Mouse (Mus musculus) G1E (cell line): Measurements from ENCODE around the gene Arpc1a. TPM values are rescaled to one million over a fixed set of nuclear protein-coding genes. Genes with fewer than 3 reads are reported as not detected.
A peak's percentile ranks its signal among the peaks of the same experiment; 100 is the strongest.

Source experiments
- ATAC-seq: 2 replicates; pipeline ENCODE4 v1.8.0; 2016; ENCODE audit warnings: mild to moderate bottlenecking; ENCODE audit not compliant: insufficient number of reproducible peaks, poor library complexity, low FRiP score, severe bottlenecking; ENCODE audit errors: extremely low read depth
- DNase-seq: peaks from one replicate; pipeline ENCODE4 v3.0.0; 2012; ENCODE audit warnings: low spot score
- H3K27me3 ChIP-seq: 2 replicates; pipeline ENCODE4 v1.6.1; 2012; ENCODE audit warnings: mild to moderate bottlenecking, low read length, inconsistent platforms; ENCODE audit not compliant: insufficient read depth
- H3K36me3 ChIP-seq: replicated peaks from 2 replicates; pipeline ENCODE3; 2012; ENCODE audit warnings: mild to moderate bottlenecking, inconsistent platforms
- H3K4me1 ChIP-seq: 2 replicates; pipeline ENCODE4 v1.6.1; 2012; ENCODE audit warnings: low read depth, low read length, inconsistent platforms, mixed read lengths; ENCODE audit not compliant: insufficient read depth
- H3K4me3 ChIP-seq: 2 replicates; pipeline ENCODE4 v1.5.1; 2012; ENCODE audit warnings: low read depth, mild to moderate bottlenecking, inconsistent platforms, low read length, moderate library complexity, mixed read lengths
- H3K9me3 ChIP-seq: replicated peaks from 2 replicates; pipeline ENCODE4 v1.6.1; 2012; ENCODE audit warnings: inconsistent platforms
- CTCF ChIP-seq: IDR thresholded peaks from 2 replicates; pipeline ENCODE4 v1.5.1; 2012; ENCODE audit warnings: low read depth, low read length, inconsistent platforms, mixed read lengths
- GATA1 ChIP-seq: IDR thresholded peaks from 2 replicates; pipeline ENCODE4 v1.6.1; 2012; ENCODE audit warnings: borderline replicate concordance, low read length, inconsistent platforms, mixed read lengths
- GATA2 ChIP-seq: IDR thresholded peaks from 2 replicates; pipeline ENCODE4 v1.6.1; 2012; ENCODE audit warnings: low read depth, low read length, inconsistent platforms, borderline replicate concordance
- POLR2AphosphoS5 ChIP-seq: IDR thresholded peaks from 2 replicates; pipeline ENCODE4 v1.6.1; 2012; ENCODE audit warnings: low read depth, low read length, inconsistent platforms; ENCODE audit not compliant: insufficient replicate concordance
- TAL1 ChIP-seq: conservative IDR thresholded peaks from 2 replicates; pipeline ENCODE4 v1.6.1; 2012; ENCODE audit warnings: low read depth, low read length, inconsistent platforms, mixed read lengths
- polyA plus RNA-seq: library from polyadenylated mRNA; stranded (reverse); fragments of >175 nt; gene quantifications from 2 replicates; pipeline ENCODE4 v1.2.3, GENCODE M21; 2012
- total RNA-seq, 2 experiments: library from RNA; stranded (forward) in 1 of 2; stranded (reverse) in 1 of 2; fragments of 200-1000 nt in 1 of 2; fragments of >200 nt in 1 of 2; fragmentation: Nextera tagmentation in 1 of 2; gene quantifications; 2 replicates each; pipeline ENCODE4 v1.2.3; 2014 to 2017

Gene Arpc1a
- total and polyA plus RNA-seq, 3 experiments, result 56.4 to 125 (median 77.0) TPM

DNA sequence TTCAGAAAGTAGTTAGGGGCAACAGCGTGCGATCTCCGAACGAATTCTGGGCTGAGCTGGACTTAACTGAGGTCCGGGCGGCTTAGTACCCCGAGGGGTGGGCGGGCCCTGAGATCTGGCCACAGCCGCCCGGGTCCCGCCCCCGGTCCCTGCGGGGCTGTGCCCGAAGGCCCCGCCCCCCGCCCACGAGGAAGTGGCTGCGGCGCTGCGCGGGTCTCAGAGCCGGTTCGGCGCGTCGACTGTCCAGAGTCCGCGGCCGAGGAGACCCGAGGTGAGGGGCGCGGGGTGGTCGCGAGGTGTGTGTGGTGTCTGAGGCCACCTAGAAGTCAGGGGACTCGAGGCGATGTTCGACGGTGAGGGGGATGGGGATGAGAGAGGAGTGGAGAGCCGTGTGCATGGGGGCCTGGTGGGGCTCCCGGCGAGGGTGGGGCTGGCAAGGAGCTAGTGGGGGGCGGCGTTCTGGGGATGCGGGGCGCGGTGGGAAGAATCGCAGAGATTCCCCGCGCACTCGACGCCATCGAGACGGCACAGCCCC, 30.5 kb downstream of the Arpc1a start, which contains the start of gene Arpc1b:
TSS of gene Arpc1b (plus strand) at position 145 of the 535 bp plus-strand sequence.
- Histone ChIP-seq H3K27me3 (no peaks in the 10 kb centered on the region), H3K9me3 (peaks cover 7% of the 10 kb centered on the region), H3K36me3 (peaks cover 62% of the 10 kb centered on the region), H3K4me3 (peak within 1 kb of the TSS; percentile 90), H3K4me1 (peaks cover 80% of the 10 kb centered on the region)
- TF ChIP-seq POLR2AphosphoS5 (no peak), TAL1 (no peak), GATA1 (no peak), CTCF (no peak), GATA2 (no peak)
- ATAC-seq, result peak; percentile 31
- peak; percentile 77 for DNase-seq

DNA sequence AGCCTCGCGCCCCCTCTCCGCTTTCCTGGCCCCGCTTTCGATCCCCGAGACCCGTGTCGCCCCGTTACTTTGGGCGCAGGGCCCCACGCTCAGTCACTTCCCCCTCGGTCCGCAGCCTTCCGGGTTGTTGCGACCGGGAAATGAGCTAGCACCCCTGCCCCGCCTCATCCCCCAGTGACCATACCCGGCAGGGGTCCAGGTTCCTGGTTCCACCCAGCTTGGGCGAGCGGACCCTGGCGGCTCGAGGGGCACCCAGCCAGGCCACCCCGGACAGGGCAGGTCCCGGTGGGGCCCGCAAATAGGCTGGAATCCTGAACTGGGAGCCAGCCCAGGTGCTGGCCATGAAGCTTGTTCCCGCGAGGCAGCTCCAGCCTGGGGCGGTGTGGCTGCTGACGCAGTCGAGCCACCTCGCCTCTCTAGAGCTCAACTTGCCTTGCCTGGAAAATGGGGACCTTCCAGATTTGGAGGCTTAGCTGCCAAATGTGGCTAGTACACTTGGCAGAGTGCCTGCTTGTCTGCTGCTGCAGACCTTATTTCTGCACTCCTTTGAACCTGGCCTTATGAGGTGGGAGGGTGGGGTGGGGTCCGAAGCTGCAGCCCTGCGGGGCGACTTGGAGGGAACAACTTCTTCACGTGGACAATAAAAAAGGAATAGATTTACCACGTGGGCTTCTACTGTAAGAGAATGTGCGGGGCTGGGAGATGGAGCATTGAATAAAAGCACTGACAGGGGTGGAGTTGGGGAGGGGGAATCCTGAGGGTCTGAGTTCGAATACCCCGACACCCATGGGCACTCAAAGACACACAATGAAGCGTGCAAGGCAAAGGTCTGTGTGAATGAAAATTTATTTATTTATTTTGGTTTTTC, 31.2 kb downstream of the Arpc1a start:
- H3K36me3 ChIP-seq, result peaks cover 62% of the 10 kb centered on the region
- peak; percentile 80 for DNase-seq
- H3K4me1 ChIP-seq, result peaks cover 77% of the 10 kb centered on the region
- no peak for TF ChIP-seq TAL1
- TF ChIP-seq POLR2AphosphoS5, result no peak
- TF ChIP-seq CTCF, result no peak
- TF ChIP-seq GATA2, result no peak
- no peak for TF ChIP-seq GATA1
- H3K27me3 ChIP-seq, result no peaks in the 10 kb centered on the region
- 0 out of 2 replicates have a peak, but pooled peaks have one; percentile 12 for ATAC-seq
- peak overlapping the region; percentile 90 for H3K4me3 ChIP-seq
- H3K9me3 ChIP-seq, result peaks cover 8% of the 10 kb centered on the region

DNA sequence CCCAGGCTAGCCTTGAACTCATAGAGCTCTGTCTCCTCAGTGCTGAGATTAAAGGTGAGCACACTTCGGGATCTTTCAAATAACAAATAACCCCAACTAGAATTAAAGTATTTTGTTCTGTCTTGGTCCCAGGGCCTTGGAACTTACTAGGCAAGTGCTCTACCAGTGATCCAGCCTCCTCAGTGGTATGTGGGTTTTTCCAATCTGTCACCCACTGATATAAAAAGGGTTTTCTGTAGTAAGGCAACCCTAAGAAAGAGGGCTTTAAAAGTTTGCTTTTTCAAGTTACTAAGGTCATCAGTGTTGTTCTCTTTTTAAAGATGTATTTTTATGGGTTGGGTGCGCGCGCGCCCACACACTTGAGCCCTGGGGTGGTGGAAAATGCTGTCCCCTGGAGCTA, 32.1 kb downstream of the Arpc1a start:
- no peak for ATAC-seq
- no peak for TF ChIP-seq POLR2AphosphoS5
- no peak for TF ChIP-seq GATA1
- TF ChIP-seq TAL1, result no peak
- no peak for TF ChIP-seq GATA2
- no peak for TF ChIP-seq CTCF
- Histone ChIP-seq H3K4me1 (peaks cover 76% of the 10 kb centered on the region), H3K9me3 (peaks cover 8% of the 10 kb centered on the region), H3K27me3 (no peaks in the 10 kb centered on the region), H3K4me3 (peak overlapping the region; percentile 90), H3K36me3 (peaks cover 62% of the 10 kb centered on the region)
- DNase-seq, result no peak

DNA sequence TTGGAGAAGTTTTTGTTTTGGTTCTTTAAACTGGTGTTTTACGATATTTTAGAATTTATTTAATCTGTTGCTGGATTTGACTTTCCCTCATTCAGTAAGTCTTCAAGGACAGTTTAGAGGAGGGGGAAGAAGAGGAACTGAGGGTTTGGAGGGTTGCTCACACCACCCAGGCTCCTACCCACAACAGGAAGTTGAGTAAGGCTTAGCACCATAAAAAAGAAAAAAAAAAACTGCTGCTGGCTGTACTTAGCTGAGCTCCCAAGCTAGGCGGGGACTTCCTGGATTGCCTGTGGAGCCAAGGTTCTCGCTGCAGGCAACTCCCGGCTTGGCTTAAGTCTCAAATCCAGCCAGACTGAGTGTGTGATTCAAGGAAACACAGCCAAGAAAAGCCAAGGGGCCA, 32.7 kb downstream of the Arpc1a start:
- peaks cover 8% of the 10 kb centered on the region for H3K9me3 ChIP-seq
- H3K27me3 ChIP-seq, result no peaks in the 10 kb centered on the region
- DNase-seq (peak; percentile 81), ATAC-seq (peak; percentile 73)
- no peak for TF ChIP-seq CTCF
- TF ChIP-seq GATA2, result no peak
- no peak for TF ChIP-seq GATA1
- TF ChIP-seq TAL1, result no peak
- no peak for TF ChIP-seq POLR2AphosphoS5
- peaks cover 76% of the 10 kb centered on the region for H3K4me1 ChIP-seq
- H3K36me3 ChIP-seq, result peaks cover 62% of the 10 kb centered on the region
- H3K4me3 ChIP-seq, result peak overlapping the region; percentile 90

DNA sequence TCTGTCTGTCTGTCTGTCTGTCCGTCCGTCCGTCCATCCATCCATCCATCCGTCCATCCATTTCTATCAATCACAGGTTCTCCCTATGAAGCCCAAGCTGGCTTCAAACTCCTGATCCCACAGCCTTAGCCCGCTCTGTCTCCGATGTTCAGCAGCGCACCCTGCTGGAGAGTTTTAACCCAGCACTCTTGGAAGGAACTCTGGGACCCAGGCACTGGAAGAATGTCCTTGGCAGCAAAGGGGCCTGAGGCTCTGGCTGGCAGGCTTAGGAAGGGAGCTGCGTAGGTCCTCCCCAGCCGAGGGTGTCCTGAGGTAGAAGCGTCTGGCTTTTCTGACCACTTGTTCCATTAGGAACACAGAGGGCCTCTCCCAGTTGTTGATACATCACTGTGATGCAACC, 33.3 kb downstream of the Arpc1a start:
- H3K36me3 ChIP-seq, result peaks cover 62% of the 10 kb centered on the region
- ATAC-seq, result no peak
- no peak for TF ChIP-seq POLR2AphosphoS5
- TF ChIP-seq TAL1, result no peak
- no peak for TF ChIP-seq GATA1
- no peak for TF ChIP-seq GATA2
- TF ChIP-seq CTCF, result no peak
- no peaks in the 10 kb centered on the region for H3K27me3 ChIP-seq
- no peak for DNase-seq
- H3K9me3 ChIP-seq, result peaks cover 8% of the 10 kb centered on the region
- H3K4me3 ChIP-seq, result peak overlapping the region; percentile 90
- H3K4me1 ChIP-seq, result peaks cover 75% of the 10 kb centered on the region

DNA sequence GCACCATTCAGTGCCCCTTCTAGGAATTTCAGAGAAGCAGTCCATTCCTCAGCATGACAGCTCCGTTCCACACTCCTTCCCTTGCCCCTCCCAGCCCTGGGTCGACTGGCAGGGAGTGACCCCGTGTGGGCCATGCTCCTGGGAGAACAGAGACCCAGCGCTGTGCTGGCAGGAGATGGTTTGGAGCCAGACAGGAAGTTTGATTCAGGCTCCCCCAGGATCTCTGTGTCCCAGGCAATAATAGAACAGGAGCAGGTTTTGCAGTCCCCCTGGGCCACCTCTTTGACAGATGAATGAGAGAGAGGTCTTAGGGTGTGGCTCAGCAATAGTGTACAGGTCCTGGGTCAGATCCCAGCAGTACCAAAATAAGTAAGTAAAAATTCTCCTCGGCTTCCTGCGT, 34.4 kb downstream of the Arpc1a start:
- peaks cover 72% of the 10 kb centered on the region for H3K4me1 ChIP-seq
- ATAC-seq, result no peak
- peaks cover 64% of the 10 kb centered on the region for H3K36me3 ChIP-seq
- DNase-seq, result no peak
- no peak overlapping the region for H3K4me3 ChIP-seq
- TF ChIP-seq GATA2 (no peak), GATA1 (no peak), POLR2AphosphoS5 (no peak), CTCF (no peak), TAL1 (no peak)
- H3K9me3 ChIP-seq, result peaks cover 9% of the 10 kb centered on the region
- no peaks in the 10 kb centered on the region for H3K27me3 ChIP-seq
